Mouse (Mus musculus) lung, adult 2 months (tissue): ENCODE results near the gene Myef2.

Source experiments
- CTCF ChIP-seq: fragments of 200-500 bp; IDR thresholded peaks from 2 replicates; pipeline ENCODE4 v1.5.1; 2011; ENCODE audit warnings: mild to moderate bottlenecking, low read length, control low read depth; ENCODE audit not compliant: insufficient read depth
- POLR2A ChIP-seq: fragments of 200-500 bp; IDR thresholded peaks from 2 replicates; pipeline ENCODE4 v1.6.1; 2011; ENCODE audit warnings: low read depth, mild to moderate bottlenecking, control low read depth, low read length, borderline replicate concordance; ENCODE audit errors: extremely low read depth

GRCm38 (mm10) chr2:125155504-125155903, 32.0 kb upstream of the Myef2 start:
- no peak for TF ChIP-seq CTCF
- TF ChIP-seq POLR2A: no peak
